Mouse (Mus musculus) lung, postnatal 4 days (tissue): ENCODE results near the gene Zfp385c.
"Not testable (repeated sequence)": the region's sequence is repeated elsewhere in the genome, so short reads cannot be mapped to it uniquely, and the experiment has no call there.

Source experiments
- DNase-seq, 2 experiments: peaks; one replicate each; pipeline ENCODE4 v3.0.0; 2021

Gene Zfp385c

DNA sequence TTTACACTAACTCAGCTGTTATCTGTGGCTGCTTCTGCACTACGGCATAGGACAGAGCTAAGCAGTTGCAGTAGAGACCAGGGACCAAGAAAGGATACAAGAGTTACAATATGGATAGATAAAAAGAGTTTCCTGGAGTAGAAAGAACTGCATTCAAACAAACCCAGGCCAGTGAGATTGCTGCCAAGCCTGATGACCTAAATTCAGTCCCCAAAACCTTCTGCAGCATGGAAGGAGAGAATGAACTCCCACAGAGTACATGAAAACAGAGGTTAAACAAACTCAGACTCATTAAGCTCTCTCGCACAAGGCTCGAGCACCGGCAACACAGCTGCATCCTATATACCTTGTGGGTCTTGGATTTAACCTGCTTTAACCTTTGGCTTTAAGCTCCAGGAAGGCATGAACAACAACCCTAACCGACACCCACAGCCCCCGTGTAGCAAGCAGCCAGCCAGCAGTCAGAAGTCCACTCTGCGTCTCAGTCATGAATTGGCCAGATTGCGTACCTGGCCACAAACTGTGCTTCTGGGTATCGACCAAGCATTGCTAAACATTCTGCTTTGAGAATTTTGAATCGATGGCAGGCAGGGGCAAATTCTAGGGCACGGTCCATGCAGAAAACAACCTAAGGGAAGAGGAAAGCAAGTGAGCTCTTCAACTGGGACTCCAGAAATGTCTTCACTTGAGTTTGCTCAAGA, 99.8 kb downstream of the Zfp385c start:
- DNase-seq, result no peak

DNA sequence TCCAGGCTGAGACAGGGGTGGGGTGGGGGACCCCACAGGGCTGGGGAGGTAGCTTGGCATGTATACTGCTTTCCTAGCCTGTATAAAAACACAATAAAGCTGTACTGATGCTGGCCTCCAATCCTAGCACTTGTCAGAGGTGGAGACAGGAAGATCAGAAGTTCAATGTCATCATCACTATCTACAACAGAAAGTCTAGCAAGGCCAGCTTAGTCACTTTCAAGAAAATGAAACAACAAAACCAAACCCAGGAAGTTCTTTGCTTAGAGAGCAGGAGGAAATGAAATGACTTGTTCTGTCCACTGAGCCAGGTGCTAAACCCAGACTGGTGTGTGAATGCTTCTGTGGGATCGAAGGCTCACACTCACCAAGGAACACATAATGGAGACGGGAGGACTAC, 103.8 kb downstream of the Zfp385c start:
- DNase-seq, result no peak

DNA sequence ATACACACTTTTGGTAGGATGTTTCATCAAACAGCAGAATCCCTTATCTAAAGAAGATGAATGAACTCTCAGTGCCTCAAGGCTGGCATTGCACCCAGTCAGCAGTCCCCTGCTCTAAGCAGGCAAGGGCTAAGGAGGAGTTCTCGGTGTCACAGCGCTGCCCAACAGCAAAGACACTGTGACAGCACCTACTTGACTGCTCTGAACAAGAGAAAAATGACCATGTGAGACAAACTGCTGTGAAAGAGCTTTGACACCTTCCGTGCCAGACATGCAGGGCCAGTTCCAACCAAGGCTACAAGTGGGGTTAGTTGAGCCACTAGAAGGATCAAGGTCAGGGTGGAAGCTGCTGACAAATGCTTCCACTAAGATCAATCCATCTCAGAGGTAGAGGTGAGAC, 107.1 kb downstream of the Zfp385c start:
- DNase-seq, result no peak

DNA sequence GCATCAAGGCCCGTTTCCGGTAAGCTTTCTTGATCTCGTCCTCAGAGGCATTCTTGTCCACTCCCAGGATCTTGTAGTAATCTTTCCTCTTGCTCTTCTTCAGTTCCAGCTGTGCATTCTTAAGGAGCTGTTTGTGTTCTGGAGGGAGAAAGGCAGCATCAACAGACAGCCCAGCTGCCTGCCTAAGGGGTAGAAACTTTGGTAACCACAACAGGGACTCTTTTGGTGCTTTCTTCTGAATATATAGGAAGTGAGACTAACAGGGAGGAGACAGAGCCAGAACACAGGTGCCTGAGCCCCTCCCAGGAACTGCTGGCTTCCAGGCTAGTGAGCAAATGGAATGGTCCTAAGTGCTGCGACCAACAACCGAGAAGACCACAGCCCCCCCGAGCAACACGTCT, 107.7 kb downstream of the Zfp385c start:
- DNase-seq, result no peak

DNA sequence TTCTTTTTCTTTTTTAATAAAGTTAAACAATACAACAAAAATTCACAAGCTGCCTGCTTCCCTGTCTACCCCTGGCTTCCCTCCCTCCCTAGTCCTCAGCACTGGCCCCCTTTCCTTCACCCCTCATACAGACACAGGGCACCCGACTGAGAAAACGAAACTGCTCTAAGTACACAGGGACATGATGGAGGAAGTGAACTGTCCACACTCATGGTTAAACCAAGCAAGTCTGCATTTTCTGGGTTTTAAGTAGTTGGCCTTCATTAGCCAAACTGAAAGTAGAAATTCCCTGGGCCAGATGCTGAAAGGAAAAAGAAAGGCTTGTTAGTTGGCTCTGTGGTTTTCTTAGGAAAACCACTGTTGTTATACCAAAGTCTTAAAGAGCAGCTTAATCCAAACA, 109.4 kb downstream of the Zfp385c start:
- DNase-seq, result no peak

GRCm38 (mm10) chr11:100582413-100582812, 109.8 kb downstream of the Zfp385c start:
- not testable (repeated sequence) for DNase-seq

- DNase-seq, result no peak
Observed at GRCm38 (mm10) chr11:100581756-100582155, 110.5 kb downstream of the Zfp385c start.

GRCm38 (mm10) chr11:100580275-100580674, 112.0 kb downstream of the Zfp385c start:
- DNase-seq, result no peak

GRCm38 (mm10) chr11:100579116-100579799, 113.0 kb downstream of the Zfp385c start:
- no peak for DNase-seq

DNA sequence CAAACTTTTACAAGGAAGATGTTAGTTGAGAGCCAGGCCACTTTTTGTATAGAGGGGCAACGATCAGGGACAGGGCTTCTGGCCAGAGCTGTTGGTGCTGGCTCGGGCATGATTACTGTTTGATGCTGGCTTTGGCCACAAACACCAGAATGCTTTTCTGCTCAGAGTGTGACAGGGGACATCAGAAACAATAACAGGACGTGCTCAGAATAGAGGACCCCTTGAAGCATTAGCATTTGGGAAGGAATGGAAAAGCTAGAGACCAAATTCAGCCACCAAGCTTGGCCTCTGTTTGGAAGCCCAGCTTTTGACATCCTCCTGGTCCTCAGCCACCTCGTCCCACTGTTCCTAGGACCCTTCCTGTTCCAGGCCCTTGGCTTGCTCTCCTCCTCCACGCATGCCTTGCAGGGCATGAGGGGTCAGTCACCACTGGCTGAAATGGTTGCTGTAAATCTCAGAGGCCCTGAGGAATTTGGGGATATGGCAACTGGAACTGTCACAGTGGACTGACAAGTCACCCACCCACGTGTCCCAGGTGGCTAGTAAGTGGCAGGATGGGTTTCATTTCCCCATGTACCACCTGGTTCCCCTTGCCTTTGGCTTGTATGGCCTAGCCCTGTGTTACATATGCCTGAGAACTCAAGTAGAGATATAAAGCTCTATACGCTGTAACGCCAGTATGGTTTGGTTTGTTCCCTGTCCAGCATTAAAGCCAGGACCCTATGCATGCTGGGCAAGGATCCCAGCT, 114.2 kb downstream of the Zfp385c start:
- no peak for DNase-seq
